Mouse (Mus musculus) liver, embryonic 14.5 days (tissue): ENCODE data around the gene Ndufa3.

ENCODE experiments used
- CTCF ChIP-seq: IDR thresholded peaks from 2 replicates; pipeline ENCODE4 v1.5.1; 2016; ENCODE audit warnings: antibody characterized with exemption, low read depth, control low read depth
- EP300 ChIP-seq: IDR thresholded peaks from 2 replicates; pipeline ENCODE4 v1.6.1; 2016; ENCODE audit warnings: antibody characterized with exemption, low read depth

GRCm38 (mm10) chr7:3629543-3630477 lies 12.6 kb downstream of the Ndufa3 start, which contains the start of the genes Tfpt and Prpf31:
- TF ChIP-seq CTCF = no peak
- peak; percentile 39; the same call in 1 of the 2 replicates for TF ChIP-seq EP300
